Mouse (Mus musculus) MEL (cell line): ENCODE data around the gene Srrm3. TPM values are rescaled to one million over a fixed set of nuclear protein-coding genes. Genes with fewer than 3 reads are reported as not detected.

ENCODE experiments used
- DNase-seq: peaks from one replicate; pipeline ENCODE4 v3.0.0; 2011; ENCODE audit warnings: low read depth, low spot score
- H3K27ac ChIP-seq: 2 replicates; pipeline ENCODE4 v1.5.1; 2012; ENCODE audit warnings: low read depth, mild to moderate bottlenecking, control low read depth, low read length, moderate library complexity; ENCODE audit not compliant: control insufficient read depth
- H3K27me3 ChIP-seq, 2 experiments: fragments of 150-350 bp in 1 of 2; sonication (generic) in 1 of 2; 2 replicates each; pipeline ENCODE4 v1.6.1; 2012; ENCODE audit warnings: low read length in 2 of 2, mild to moderate bottlenecking in 2 of 2, improper control_type of control experiment in 1 of 2, moderate library complexity in 1 of 2; ENCODE audit not compliant: insufficient read depth in 2 of 2, control insufficient read depth in 1 of 2
- H3K36me3 ChIP-seq, 2 experiments: 2 replicates each; pipeline ENCODE4 v1.6.1; 2012 to 2014; ENCODE audit warnings: low read length in 2 of 2, improper control_type of control experiment in 1 of 2, inconsistent platforms in 1 of 2, mild to moderate bottlenecking in 1 of 2; ENCODE audit not compliant: insufficient read depth in 2 of 2, control insufficient read depth in 1 of 2
- H3K4me1 ChIP-seq, 2 experiments: fragments of 150-350 bp in 1 of 2; sonication (generic) in 1 of 2; 2 replicates each; pipeline ENCODE4 v1.6.1; 2012; ENCODE audit warnings: low read length in 2 of 2, improper control_type of control experiment in 1 of 2, mild to moderate bottlenecking in 1 of 2; ENCODE audit not compliant: insufficient read depth in 2 of 2, control insufficient read depth in 1 of 2
- H3K4me3 ChIP-seq, 2 experiments: fragments of 150-350 bp in 1 of 2; sonication (generic) in 1 of 2; 2 replicates each; pipeline ENCODE4 v1.5.1; 2012; ENCODE audit warnings: low read depth in 2 of 2, low read length in 2 of 2, mild to moderate bottlenecking in 2 of 2, moderate library complexity in 2 of 2, control low read depth in 1 of 2, improper control_type of control experiment in 1 of 2; ENCODE audit not compliant: control insufficient read depth in 1 of 2, insufficient read depth in 1 of 2
- H3K79me2 ChIP-seq: 2 replicates; pipeline ENCODE4 v1.6.1; 2012; ENCODE audit warnings: mild to moderate bottlenecking, low read length, moderate library complexity; ENCODE audit not compliant: control insufficient read depth, poor library complexity, insufficient read depth
- H3K9ac ChIP-seq: 2 replicates; pipeline ENCODE4 v1.6.1; 2012; ENCODE audit warnings: low read depth, mild to moderate bottlenecking, control low read depth, low read length, moderate library complexity; ENCODE audit not compliant: control insufficient read depth, poor library complexity, severe bottlenecking
- H3K9me3 ChIP-seq: fragments of 150-350 bp; sonication (generic); replicated peaks from 2 replicates; pipeline ENCODE4 v1.6.1; 2012; ENCODE audit warnings: mild to moderate bottlenecking, low read length, improper control_type of control experiment, moderate library complexity; ENCODE audit not compliant: insufficient read depth
- BHLHE40 ChIP-seq: IDR thresholded peaks from 2 replicates; pipeline ENCODE4 v1.6.1; 2012; ENCODE audit warnings: low read depth, mild to moderate bottlenecking, inconsistent platforms, low read length, improper control_type of control experiment, borderline replicate concordance
- CTCF ChIP-seq, 3 experiments: IDR thresholded peaks in 2 of 3; conservative IDR thresholded peaks in 1 of 3; 2 replicates each; pipeline ENCODE4 v1.5.1; 2011 to 2012; ENCODE audit warnings: low read length in 3 of 3, low read depth in 2 of 3, mild to moderate bottlenecking in 2 of 3, improper control_type of control experiment in 1 of 3, inconsistent platforms in 1 of 3, mixed read lengths in 1 of 3, moderate library complexity in 1 of 3; ENCODE audit not compliant: control insufficient read depth in 1 of 3, insufficient read depth in 1 of 3, poor library complexity in 1 of 3, severe bottlenecking in 1 of 3
- ETS1 ChIP-seq: IDR thresholded peaks from 2 replicates; pipeline ENCODE4 v1.6.1; 2012; ENCODE audit warnings: low read depth, mild to moderate bottlenecking, inconsistent platforms, low read length, improper control_type of control experiment, moderate library complexity
- GABPA ChIP-seq: IDR thresholded peaks from 2 replicates; pipeline ENCODE4 v1.6.1; 2012; ENCODE audit warnings: low read depth, mild to moderate bottlenecking, inconsistent platforms, low read length, improper control_type of control experiment, moderate library complexity
- GATA1 ChIP-seq: IDR thresholded peaks from 2 replicates; pipeline ENCODE4 v1.6.1; 2011; ENCODE audit warnings: low read depth, low read length, improper control_type of control experiment
- KAT2A ChIP-seq: conservative IDR thresholded peaks from 2 replicates; pipeline ENCODE4 v1.6.1; 2012; ENCODE audit warnings: low read depth, low read length, improper control_type of control experiment, inconsistent platforms
- MAFK ChIP-seq: IDR thresholded peaks from 2 replicates; pipeline ENCODE4 v1.6.1; 2011; ENCODE audit warnings: low read depth, mild to moderate bottlenecking, low read length, improper control_type of control experiment, borderline replicate concordance
- MYB ChIP-seq: IDR thresholded peaks from 2 replicates; pipeline ENCODE4 v1.6.1; 2011; ENCODE audit warnings: mild to moderate bottlenecking, low read depth, low read length, improper control_type of control experiment
- MYC ChIP-seq: IDR thresholded peaks from 2 replicates; pipeline ENCODE4 v1.6.1; 2011; ENCODE audit warnings: low read depth, mild to moderate bottlenecking, low read length, improper control_type of control experiment, moderate library complexity
- NRF1 ChIP-seq: IDR thresholded peaks from 2 replicates; pipeline ENCODE4 v1.6.1; 2014; ENCODE audit warnings: low read depth, mild to moderate bottlenecking, inconsistent platforms, low read length, improper control_type of control experiment, moderate library complexity; ENCODE audit not compliant: poor library complexity, insufficient read depth, severe bottlenecking
- POLR2A ChIP-seq, 2 experiments: IDR thresholded peaks; 2 replicates each; pipeline ENCODE4 v1.6.1; 2011 to 2012; ENCODE audit warnings: low read length in 2 of 2, mild to moderate bottlenecking in 2 of 2, control low read depth in 1 of 2, improper control_type of control experiment in 1 of 2, low read depth in 1 of 2, moderate library complexity in 1 of 2; ENCODE audit not compliant: control insufficient read depth in 1 of 2, insufficient read depth in 1 of 2, poor library complexity in 1 of 2
- RAD21 ChIP-seq: IDR thresholded peaks from 2 replicates; pipeline ENCODE4 v1.6.1; 2011; ENCODE audit warnings: mild to moderate bottlenecking, low read depth, low read length, improper control_type of control experiment
- SMC3 ChIP-seq: IDR thresholded peaks from 2 replicates; pipeline ENCODE4 v1.6.1; 2011; ENCODE audit warnings: low read depth, low read length, improper control_type of control experiment
- TAL1 ChIP-seq: IDR thresholded peaks from 2 replicates; pipeline ENCODE4 v1.6.1; 2012; ENCODE audit warnings: mild to moderate bottlenecking, inconsistent platforms, low read length, moderate library complexity, mixed read lengths
- UBTF ChIP-seq: IDR thresholded peaks from 2 replicates; pipeline ENCODE4 v1.6.1; 2012; ENCODE audit warnings: low read depth, mild to moderate bottlenecking, inconsistent platforms, low read length, improper control_type of control experiment, moderate library complexity, borderline replicate concordance; ENCODE audit not compliant: insufficient read depth
- USF1 ChIP-seq: IDR thresholded peaks from 2 replicates; pipeline ENCODE4 v1.6.1; 2014; ENCODE audit warnings: low read depth, mild to moderate bottlenecking, inconsistent platforms, low read length, improper control_type of control experiment, moderate library complexity
- USF2 ChIP-seq, 2 experiments: IDR thresholded peaks; 2 replicates each; pipeline ENCODE4 v1.6.1; 2011 to 2012; ENCODE audit warnings: improper control_type of control experiment in 2 of 2, low read length in 2 of 2, borderline replicate concordance in 1 of 2, inconsistent platforms in 1 of 2, low read depth in 1 of 2, mild to moderate bottlenecking in 1 of 2; ENCODE audit not compliant: insufficient read depth in 1 of 2
- ZC3H11A ChIP-seq: IDR thresholded peaks from 2 replicates; pipeline ENCODE4 v1.6.1; 2012; ENCODE audit warnings: low read depth, mild to moderate bottlenecking, inconsistent platforms, low read length, improper control_type of control experiment
- ZMIZ1 ChIP-seq: IDR thresholded peaks from 2 replicates; pipeline ENCODE4 v1.6.1; 2012; ENCODE audit warnings: low read depth, mild to moderate bottlenecking, inconsistent platforms, low read length, improper control_type of control experiment, moderate library complexity
- polyA plus RNA-seq, 2 experiments: library from polyadenylated mRNA; stranded (reverse) in 1 of 2; unstranded in 1 of 2; fragments of >175 nt in 1 of 2; fragments of >200 nt in 1 of 2; gene quantifications; 2 replicates each; pipeline versions ENCODE4 v1.2.1 to v1.2.4; 2012; ENCODE audit warnings: low replicate concordance in 2 of 2, low read depth in 1 of 2; ENCODE audit not compliant: insufficient read length in 2 of 2, insufficient read depth in 1 of 2, missing spikeins in 1 of 2
- total RNA-seq: library from RNA; depleted of rRNA; stranded (reverse); fragments of 300-350 nt; gene quantifications from 2 replicates; pipeline ENCODE4 v1.2.3, GENCODE M21; 2012

Gene Srrm3
- total and polyA plus RNA-seq, 3 experiments = not detected

- Histone ChIP-seq H3K36me3 (no peaks in the 10 kb centered on the region), H3K4me3 (no peak overlapping the region), H3K27ac (no peak overlapping the region), H3K9me3 (no peaks in the 10 kb centered on the region), H3K79me2 (no peaks in the 10 kb centered on the region), H3K9ac (no peak overlapping the region), H3K4me1 (no peaks in the 10 kb centered on the region), H3K27me3 (no peaks in the 10 kb centered on the region)
- DNase-seq = no peak
- TF ChIP-seq KAT2A (no peak), MYC (no peak), UBTF (no peak), BHLHE40 (no peak), POLR2A (IDR thresholded peaks at IDR 0.05; ENCODE audit: control insufficient read depth in 1 of 2, insufficient read depth in 1 of 2, low read depth in 1 of 2, low read length in 2 of 2, poor library complexity in 1 of 2) (no peak), USF1 (no peak), CTCF (IDR thresholded peaks at IDR 0.05 in 2 of 3, conservative IDR thresholded peaks at IDR 0.05 in 1 of 3; ENCODE audit: control insufficient read depth in 1 of 3, insufficient read depth in 1 of 3, low read depth in 2 of 3, low read length in 3 of 3, poor library complexity in 1 of 3, severe bottlenecking in 1 of 3) (no peak), GABPA (no peak), TAL1 (no peak), GATA1 (no peak), MAFK (no peak), ZC3H11A (no peak), SMC3 (no peak), ZMIZ1 (no peak)
Measured at GRCm38 (mm10) chr5:135899833-135900232, 93.1 kb downstream of the Srrm3 start.

GRCm38 (mm10) chr5:135900701-135901100 is 94.0 kb downstream of the Srrm3 start:
- H3K27me3 ChIP-seq = no peaks in the 10 kb centered on the region
- TF ChIP-seq RAD21 (peak; percentile 27), MYB (no peak), ETS1 (no peak), USF2 (IDR thresholded peaks at IDR 0.05; ENCODE audit: borderline replicate concordance in 1 of 2, insufficient read depth in 1 of 2, low read depth in 1 of 2, low read length in 2 of 2) (no peak), GATA1 (no peak), ZC3H11A (0 out of 2 replicates have a peak, but pooled peaks have one; percentile 3), NRF1 (no peak), TAL1 (no peak), CTCF (IDR thresholded peaks at IDR 0.05 in 2 of 3, conservative IDR thresholded peaks at IDR 0.05 in 1 of 3; ENCODE audit: control insufficient read depth in 1 of 3, insufficient read depth in 1 of 3, low read depth in 2 of 3, low read length in 3 of 3, poor library complexity in 1 of 3, severe bottlenecking in 1 of 3) (peak in 2 of 3 experiments; percentile 28 to 33; a peak in 4 of 6 replicates)
- TF ChIP-seq, all 39 proteins: peak for 3

More at GRCm38 (mm10) chr5:135900701-135901100, 94.0 kb downstream of the Srrm3 start:
- Histone ChIP-seq H3K27ac (no peak overlapping the region), H3K79me2 (no peaks in the 10 kb centered on the region), H3K4me1 (no peaks in the 10 kb centered on the region), H3K4me3 (no peak overlapping the region), H3K9me3 (no peaks in the 10 kb centered on the region), H3K9ac (no peak overlapping the region), H3K36me3 (no peaks in the 10 kb centered on the region)
- no peak for DNase-seq
